Mouse (Mus musculus) ES-E14 (cell line): ENCODE data around the gene Plekhd1.

Experiments
- CHD2 ChIP-seq: IDR thresholded peaks from 2 replicates; pipeline ENCODE4 v1.6.1; 2014; ENCODE audit warnings: mild to moderate bottlenecking, low read depth, low read length, inconsistent platforms
- ZC3H11A ChIP-seq: IDR thresholded peaks from 2 replicates; pipeline ENCODE4 v1.6.1; 2012; ENCODE audit warnings: low read depth, mild to moderate bottlenecking, inconsistent platforms, low read length, borderline replicate concordance
- ZNF384 ChIP-seq: IDR thresholded peaks from 2 replicates; pipeline ENCODE4 v1.6.1; 2012; ENCODE audit warnings: low read depth, low read length, inconsistent platforms

DNA sequence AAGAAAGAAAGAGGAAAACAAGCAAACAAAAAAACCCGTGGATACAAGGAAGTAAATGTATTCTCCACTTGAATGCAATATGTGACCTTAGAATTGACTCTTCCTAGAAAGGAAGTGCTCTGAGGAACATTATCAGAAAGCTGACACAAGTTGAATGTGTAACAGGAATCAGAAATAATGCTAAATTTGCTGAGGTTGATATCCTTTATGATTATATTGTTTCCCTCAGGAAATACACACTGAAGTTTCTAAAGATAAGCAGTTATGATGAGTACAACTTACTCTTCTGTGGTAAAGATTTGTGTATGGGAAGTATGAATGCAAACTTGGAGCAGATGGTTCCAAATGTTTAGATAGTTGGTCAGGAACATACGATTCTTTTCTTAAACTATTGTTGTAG, 24.0 kb upstream of the Plekhd1 start:
- TF ChIP-seq ZC3H11A (no peak), ZNF384 (no peak), CHD2 (no peak)
